Mouse (Mus musculus) lung, adult 2 months (tissue): ENCODE data around the gene Slc16a14. TPM values are rescaled to one million over a fixed set of nuclear protein-coding genes. Genes with fewer than 3 reads are reported as not detected.

Source experiments
- DNase-seq: peaks from one replicate; pipeline ENCODE4 v3.0.0; 2022
- H3K4me1 ChIP-seq: fragments of 200-500 bp; 2 replicates; pipeline ENCODE4 v1.6.1; 2011; ENCODE audit warnings: low read length; ENCODE audit not compliant: control insufficient read depth, insufficient read depth
- H3K4me3 ChIP-seq: fragments of 200-500 bp; replicated peaks from 2 replicates; pipeline ENCODE3; 2011; ENCODE audit warnings: low read depth, mild to moderate bottlenecking, control low read depth, low read length; ENCODE audit errors: extremely low read depth
- CTCF ChIP-seq: fragments of 200-500 bp; IDR thresholded peaks from 2 replicates; pipeline ENCODE4 v1.5.1; 2011; ENCODE audit warnings: mild to moderate bottlenecking, low read length, control low read depth; ENCODE audit not compliant: insufficient read depth
- POLR2A ChIP-seq: fragments of 200-500 bp; IDR thresholded peaks from 2 replicates; pipeline ENCODE4 v1.6.1; 2011; ENCODE audit warnings: low read depth, mild to moderate bottlenecking, control low read depth, low read length, borderline replicate concordance; ENCODE audit errors: extremely low read depth
- WGBS: fragments of 180-500 bp; shearing (Covaris S2); methylation state at CpG from one replicate; pipeline ENCODE4 v1.1.7; 2018; 5-methylcytosine and 5-hydroxymethylcytosine counted together
- polyA plus RNA-seq: library from polyadenylated mRNA; depleted of rRNA; stranded (reverse); fragments of >200 nt; gene quantifications from 2 replicates; pipeline ENCODE4 v1.2.3, GENCODE M21; 2012

Gene Slc16a14
- polyA plus RNA-seq, 1 experiment: 0.06 TPM

DNA sequence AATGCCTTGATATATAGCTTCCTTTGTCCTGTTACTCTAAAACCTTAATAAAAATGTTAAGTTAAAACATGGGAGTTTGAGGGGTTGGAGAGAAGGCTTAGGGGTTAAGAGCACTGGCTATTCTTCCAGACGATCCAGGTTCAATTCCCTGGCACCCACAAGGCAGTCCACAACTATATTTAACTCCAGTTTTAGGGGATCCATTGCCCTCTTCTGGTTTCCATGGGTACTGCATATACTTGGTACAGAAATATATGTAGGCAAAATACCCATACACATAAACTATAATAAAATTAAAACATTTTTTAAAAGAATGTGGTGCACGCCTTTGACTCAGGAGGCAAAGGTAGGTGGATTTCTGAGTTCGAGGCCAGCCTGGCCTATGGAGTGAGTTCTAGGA lies 49.8 kb downstream of the Slc16a14 start:
- Histone ChIP-seq H3K4me3 (no peak overlapping the region), H3K4me1 (no peaks in the 10 kb centered on the region)
- WGBS: 69% methylated on average over 3 of the region's 3 CpGs
- TF ChIP-seq CTCF (peak; percentile 18; the same call in 1 of the 2 replicates), POLR2A (no peak)
- DNase-seq: no peak

DNA sequence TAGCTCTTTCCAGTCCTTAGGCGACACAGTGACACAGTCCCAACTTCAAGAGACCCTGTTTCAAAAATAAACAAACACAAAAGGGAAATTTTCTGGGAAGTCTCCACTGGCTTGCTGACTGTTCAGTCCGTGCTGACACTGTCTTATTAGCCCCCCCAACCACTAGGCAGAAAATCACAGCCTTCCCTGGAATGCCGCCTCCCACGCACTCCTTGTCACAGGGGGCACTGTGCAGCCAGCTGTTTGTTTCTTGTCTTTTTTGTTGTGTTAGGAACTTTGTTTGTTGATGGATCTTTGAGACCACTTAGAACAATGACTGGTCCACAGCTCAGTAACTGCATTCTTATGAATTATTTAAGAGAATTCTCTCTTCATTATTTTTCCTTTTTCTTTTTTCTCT lies 51.0 kb downstream of the Slc16a14 start:
- 62% methylated on average over 4 of the region's 4 CpGs for WGBS
- no peaks in the 10 kb centered on the region for H3K4me1 ChIP-seq
- no peak for TF ChIP-seq CTCF
- TF ChIP-seq POLR2A: no peak
- no peak for DNase-seq
- H3K4me3 ChIP-seq: no peak overlapping the region

- Histone ChIP-seq H3K4me1 (no peaks in the 10 kb centered on the region), H3K4me3 (no peak overlapping the region)
- DNase-seq: no peak
- 81% methylated on average over 4 of the region's 4 CpGs for WGBS
- TF ChIP-seq POLR2A: no peak
Observed at GRCm38 (mm10) chr1:84882937-84883336, 52.0 kb downstream of the Slc16a14 start.

DNA sequence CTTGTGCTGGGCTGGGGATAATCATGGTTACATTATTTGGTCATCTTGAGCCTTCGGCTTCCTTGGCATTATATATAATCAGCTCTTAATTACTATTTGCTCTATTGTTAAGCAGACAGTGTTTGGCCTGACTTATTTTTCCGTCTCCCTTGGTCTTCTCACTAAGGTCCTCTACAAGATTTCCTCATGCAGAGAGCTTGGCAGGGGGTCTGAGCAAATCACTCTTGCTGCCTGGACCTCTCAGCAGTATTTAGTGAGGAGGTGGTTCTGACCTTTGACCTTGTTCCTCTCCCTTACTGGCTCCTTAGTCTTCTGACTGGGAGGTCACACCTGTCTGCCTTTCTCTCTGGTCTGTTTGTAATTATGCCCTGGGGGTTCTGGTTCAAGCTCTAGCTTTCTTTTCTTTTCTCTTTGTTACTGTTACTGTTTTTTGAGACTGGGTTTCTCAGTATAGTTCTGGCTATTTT lies 52.8 kb downstream of the Slc16a14 start:
- Histone ChIP-seq H3K4me3 (no peak overlapping the region), H3K4me1 (no peaks in the 10 kb centered on the region)
- no peak for DNase-seq
- TF ChIP-seq CTCF: no peak
- no peak for TF ChIP-seq POLR2A
- WGBS: 69% methylated on average over 2 of the region's 2 CpGs

DNA sequence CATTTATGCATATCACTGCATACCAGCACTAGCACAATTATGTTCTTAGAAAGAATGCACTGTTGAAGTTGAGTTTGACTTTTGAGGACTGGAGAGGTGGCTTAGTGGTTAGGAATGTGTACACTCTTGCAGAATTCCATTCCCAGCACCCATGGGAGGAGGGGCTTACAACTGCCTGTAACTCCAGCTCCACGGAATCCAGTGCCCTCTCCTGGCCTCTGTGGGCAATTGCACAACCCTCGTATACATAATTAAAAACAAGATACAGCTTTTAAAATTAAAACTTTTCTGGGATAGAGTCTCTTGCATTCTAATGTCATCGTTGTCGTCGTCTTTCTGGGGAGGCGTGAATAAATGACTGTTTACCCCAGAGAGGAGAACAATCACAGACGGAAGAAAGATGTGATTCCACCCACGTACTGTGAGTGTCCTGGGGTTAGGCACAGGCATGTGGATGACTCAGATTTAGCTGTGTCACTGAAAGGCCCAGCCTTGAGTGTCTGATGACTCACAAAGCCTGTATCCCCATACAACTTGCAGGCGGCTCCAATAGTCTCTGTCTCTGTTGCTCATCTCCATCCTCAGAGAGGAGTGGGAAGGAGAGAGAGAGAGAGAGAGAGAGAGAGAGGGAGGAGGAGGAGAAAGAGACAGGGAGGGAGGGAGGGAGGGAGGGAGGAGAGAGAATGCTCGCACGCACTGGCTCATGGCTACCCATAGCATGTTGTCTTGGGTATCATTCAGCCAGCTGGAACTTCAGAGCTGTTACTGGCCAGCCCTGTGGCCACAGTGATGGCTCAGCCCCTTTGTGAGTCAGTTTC lies 53.5 kb downstream of the Slc16a14 start:
- WGBS: 63% methylated on average over 11 of the region's 11 CpGs
- TF ChIP-seq POLR2A (no peak), CTCF (peak; percentile 45; the same call in 1 of the 2 replicates)
- Histone ChIP-seq H3K4me1 (no peaks in the 10 kb centered on the region), H3K4me3 (no peak overlapping the region)
- DNase-seq: no peak

- Histone ChIP-seq H3K4me3 (no peak overlapping the region), H3K4me1 (no peaks in the 10 kb centered on the region)
- 92% methylated on average over 8 of the region's 8 CpGs for whole genome bisulfite sequencing
- TF ChIP-seq POLR2A (no peak), CTCF (no peak)
- DNase-seq: no peak
Observed at GRCm38 (mm10) chr1:84879571-84880120, 55.3 kb downstream of the Slc16a14 start.

- H3K4me3 ChIP-seq: no peak overlapping the region
- no peak for DNase-seq
- 67% methylated on average over 2 of the region's 2 CpGs for WGBS
- H3K4me1 ChIP-seq: no peaks in the 10 kb centered on the region
- no peak for TF ChIP-seq CTCF
- no peak for TF ChIP-seq POLR2A
Observed at GRCm38 (mm10) chr1:84877590-84877989, 57.3 kb downstream of the Slc16a14 start.

GRCm38 (mm10) chr1:84872939-84873338 lies 62.0 kb downstream of the Slc16a14 start:
- no peak for DNase-seq
- WGBS: 59% methylated on average over 4 of the region's 4 CpGs
- TF ChIP-seq CTCF (no peak), POLR2A (no peak)
- Histone ChIP-seq H3K4me3 (no peak overlapping the region), H3K4me1 (no peaks in the 10 kb centered on the region)

DNA sequence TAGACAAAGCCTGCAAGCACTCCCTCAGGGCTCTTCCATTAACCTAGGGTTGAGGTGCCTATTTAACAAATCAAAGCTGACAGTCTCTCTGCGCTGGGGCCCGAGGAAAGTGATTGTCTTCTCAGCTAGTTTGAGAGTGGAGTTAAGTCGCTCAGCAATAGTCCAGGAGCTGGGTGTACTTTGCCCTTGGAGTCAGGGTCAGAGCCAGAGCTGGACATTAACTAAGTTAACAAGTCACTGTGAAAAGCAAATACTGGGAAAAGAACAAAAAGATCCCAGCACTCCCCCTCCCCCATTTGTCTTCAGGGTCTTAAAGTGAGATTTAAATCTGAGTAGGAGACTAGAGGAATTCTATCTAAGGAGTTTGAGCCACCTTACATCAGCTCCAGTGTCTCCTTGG lies 62.8 kb downstream of the Slc16a14 start:
- no peaks in the 10 kb centered on the region for H3K4me1 ChIP-seq
- WGBS: 47% methylated on average over 3 of the region's 3 CpGs
- TF ChIP-seq CTCF (no peak), POLR2A (no peak)
- no peak overlapping the region for H3K4me3 ChIP-seq
- no peak for DNase-seq

- TF ChIP-seq POLR2A (no peak), CTCF (no peak)
- DNase-seq: no peak
- Histone ChIP-seq H3K4me3 (no peak overlapping the region), H3K4me1 (no peaks in the 10 kb centered on the region)
- 67% methylated on average over 6 of the region's 6 CpGs for WGBS
Observed at GRCm38 (mm10) chr1:84871131-84871530, 63.8 kb downstream of the Slc16a14 start.
